Mouse (Mus musculus): ENCODE results near the gene Sbno2.

The Sbno2 gene

GRCm38 (mm10) chr10:80039559-80039979 is 65.8 kb downstream of the Sbno2 start, which contains the start of gene Polr2e:
Polr2e (minus strand) TSS chr10:80039795.
- peak; percentile 90 to 97 for DNase-seq (ENCODE audit: low spot score in 2 of 2)

DNA sequence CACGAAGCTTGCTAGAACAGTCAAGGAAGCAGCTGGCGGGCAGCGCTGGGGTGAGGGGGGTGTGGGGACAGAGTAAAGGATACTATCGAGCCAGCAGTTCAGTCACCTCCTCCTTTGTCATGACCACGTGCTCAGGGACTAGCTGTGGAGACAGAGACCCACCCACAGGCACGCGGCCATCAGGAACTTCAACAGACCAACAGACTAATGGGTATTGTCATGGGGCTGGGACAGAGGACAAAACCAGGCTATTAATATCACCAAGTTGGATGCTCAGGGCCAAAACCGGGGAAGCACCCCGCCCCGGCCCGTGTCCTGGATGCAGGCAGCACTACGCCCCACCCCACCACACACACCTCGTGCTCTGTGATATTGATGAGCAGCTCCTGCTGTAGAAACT is 68.5 kb downstream of the Sbno2 start:
- no peak for DNase-seq (ENCODE audit: low spot score in 2 of 2)

GRCm38 (mm10) chr10:80035686-80036085 is 69.7 kb downstream of the Sbno2 start:
- DNase-seq (ENCODE audit: low spot score in 2 of 2): no peak

GRCm38 (mm10) chr10:80035148-80035547 is 70.2 kb downstream of the Sbno2 start:
- no peak for DNase-seq (ENCODE audit: low spot score in 2 of 2)

GRCm38 (mm10) chr10:80033511-80034391 is 71.6 kb downstream of the Sbno2 start:
- peak in 1 of 2 experiments; percentile 37 for DNase-seq (ENCODE audit: low spot score in 2 of 2)

GRCm38 (mm10) chr10:80032799-80033480 is 72.4 kb downstream of the Sbno2 start:
- DNase-seq (ENCODE audit: low spot score in 2 of 2): peak in 1 of 2 experiments; percentile 72

DNA sequence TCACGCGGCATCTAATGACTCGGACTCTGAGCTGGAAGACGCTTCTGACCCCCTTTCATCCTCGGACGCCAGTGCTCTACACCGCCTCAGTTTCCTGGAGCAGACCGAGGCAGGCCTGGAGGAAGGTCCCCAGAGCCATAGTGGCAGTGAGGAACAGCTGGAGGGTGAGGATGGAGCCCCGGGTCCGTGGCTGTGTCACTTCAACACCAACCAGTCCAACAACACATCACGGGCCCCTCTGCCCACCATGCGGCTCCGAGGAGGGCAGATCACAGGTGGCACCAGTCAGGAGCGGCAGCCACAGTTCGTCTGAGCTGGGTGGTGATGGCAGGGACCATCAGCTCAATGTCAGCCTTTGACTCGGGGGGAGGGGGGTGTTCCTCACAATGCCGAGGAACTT is 74.6 kb downstream of the Sbno2 start:
- DNase-seq (ENCODE audit: low spot score in 2 of 2): no peak

DNA sequence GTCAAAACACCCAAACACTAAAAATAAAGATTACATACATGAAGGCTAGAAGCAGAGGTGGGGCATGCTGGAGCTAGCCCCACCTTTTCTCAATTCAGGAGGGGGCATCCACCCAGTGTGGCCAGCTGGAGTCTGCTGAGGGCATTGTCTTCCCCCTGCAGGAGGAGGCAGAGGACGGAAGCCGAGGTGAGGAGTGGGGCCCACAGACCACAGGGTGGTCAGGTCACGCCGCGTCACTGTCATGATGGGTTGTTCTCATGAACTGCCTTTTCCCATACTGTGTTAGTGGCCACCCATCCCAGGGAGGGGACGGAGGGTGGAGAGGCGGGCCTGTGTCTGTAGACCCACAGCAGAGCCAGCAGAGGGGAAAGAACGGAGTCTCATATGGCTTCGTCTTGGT is 75.2 kb downstream of the Sbno2 start:
- no peak for DNase-seq (ENCODE audit: low spot score in 2 of 2)

GRCm38 (mm10) chr10:80028521-80028846 is 76.9 kb downstream of the Sbno2 start:
- DNase-seq (ENCODE audit: low spot score in 2 of 2): no peak

DNA sequence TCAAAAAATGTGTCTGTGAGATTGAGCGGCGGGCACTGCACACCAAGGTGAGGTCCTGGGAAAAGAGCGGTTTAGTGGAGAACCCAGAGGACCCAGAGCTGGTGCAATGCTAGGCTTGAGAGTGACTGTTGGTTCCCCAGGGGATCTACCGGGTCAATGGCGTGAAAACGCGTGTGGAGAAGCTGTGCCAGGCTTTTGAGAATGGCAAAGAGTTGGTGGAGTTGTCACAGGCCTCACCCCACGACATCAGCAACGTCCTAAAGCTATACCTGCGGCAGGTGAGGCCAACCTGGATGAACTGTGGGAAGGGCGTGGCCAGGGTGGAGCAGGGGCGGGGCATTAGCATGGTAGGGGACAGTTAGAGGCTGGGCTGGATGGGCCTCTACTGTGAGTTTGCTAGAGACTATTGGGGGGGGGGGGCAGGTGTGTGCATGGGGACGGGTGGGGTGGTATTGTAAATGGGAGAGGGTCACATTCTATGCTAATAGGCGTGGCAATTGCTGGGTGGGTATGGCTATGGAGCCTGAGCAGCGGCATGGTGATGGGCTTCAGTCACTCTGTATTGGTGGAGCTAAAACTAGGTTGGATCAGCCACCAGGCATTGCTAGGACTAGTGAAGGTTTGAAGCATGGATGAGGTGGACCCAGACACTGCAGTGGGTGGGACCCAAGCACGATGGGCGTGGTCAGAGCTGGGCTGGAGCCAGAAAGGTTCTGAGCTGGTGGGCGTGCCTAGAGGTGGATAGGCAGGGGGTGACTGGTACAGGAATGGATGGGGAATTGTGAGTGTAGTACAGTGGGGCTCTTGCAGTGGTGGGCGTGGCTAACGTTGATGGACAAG is 77.5 kb downstream of the Sbno2 start:
- no peak for DNase-seq (ENCODE audit: low spot score in 2 of 2)

DNA sequence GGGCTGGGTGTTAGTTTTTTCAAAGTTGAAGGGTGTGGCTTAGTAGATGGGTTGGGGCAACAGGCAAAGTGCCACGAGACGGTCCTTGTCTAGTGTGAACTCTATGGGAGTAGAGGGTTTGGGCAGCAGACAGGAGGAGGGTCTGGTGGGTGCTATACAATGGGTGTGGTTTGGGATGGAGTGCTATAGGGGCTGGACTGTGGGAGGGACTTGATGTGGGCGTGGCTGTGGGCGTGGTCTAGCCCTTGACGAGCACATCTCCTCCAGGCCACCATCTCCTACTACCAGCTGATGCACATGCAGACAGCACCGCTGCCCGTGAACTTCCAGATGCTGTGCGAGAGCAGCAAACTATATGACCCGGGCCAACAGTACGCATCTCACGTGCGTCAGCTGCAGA is 79.5 kb downstream of the Sbno2 start:
- no peak for DNase-seq (ENCODE audit: low spot score in 2 of 2)

DNA sequence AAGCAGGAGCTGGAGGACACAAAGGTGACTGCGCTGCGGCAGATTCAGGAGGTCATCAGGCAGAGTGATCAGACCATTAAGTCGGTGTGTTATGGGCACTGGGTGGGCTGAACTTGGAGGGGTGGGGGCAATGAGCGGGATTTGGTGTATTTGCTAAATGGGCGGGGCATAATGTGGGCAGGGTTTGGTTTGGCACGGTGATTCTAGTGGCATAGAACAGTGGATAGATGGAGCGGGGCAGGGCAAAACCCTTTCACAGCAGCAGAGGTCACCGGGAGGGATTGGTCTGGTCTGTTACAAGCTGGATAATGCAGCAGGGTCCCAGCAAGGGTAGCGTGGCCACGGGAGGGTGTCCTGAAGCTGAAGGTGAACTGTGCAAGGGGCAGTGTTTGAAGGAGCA is 79.9 kb downstream of the Sbno2 start:
- no peak for DNase-seq (ENCODE audit: low spot score in 2 of 2)

- no peak for DNase-seq (ENCODE audit: low spot score in 2 of 2)
Measured at GRCm38 (mm10) chr10:80025044-80025347, 80.4 kb downstream of the Sbno2 start.

DNA sequence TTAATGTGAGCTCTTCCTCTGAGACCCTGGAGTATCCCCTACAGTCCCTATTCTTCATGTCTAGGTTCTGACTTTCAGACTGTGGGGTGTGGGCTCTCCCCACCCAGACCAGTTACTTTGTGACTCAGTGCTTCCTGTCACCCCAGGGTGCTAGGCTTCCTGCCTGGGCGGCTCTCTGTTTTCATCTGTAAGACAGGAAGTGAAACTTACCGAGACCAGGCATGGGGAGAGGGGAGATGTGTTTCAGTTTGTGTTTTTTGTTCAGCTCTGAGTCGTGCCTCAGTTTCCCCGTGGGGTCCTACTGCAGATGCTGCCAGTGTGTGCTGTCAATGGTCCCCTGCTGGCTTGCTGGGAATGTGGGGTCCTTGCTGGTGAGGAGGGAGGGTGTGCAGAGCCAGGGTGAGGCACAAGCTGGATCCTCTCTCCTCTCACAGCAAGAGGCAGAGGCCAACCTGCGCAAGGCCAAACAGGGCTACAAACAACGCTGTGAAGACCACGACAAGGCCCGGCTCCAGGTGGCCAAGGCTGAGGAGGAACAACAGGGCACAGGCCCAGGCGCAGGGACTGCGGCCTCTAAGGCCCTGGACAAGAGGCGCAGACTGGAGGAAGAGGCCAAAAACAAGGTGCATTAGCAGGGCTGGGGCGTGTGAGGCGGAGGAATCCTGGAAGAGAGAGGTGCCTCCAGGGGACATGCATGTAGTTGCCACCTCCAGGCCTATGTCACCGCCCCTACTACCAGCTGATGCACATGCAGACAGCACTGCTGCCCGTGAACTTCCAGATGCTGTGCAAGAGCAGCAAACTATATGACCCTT is 80.9 kb downstream of the Sbno2 start:
- DNase-seq (ENCODE audit: low spot score in 2 of 2): no peak

DNA sequence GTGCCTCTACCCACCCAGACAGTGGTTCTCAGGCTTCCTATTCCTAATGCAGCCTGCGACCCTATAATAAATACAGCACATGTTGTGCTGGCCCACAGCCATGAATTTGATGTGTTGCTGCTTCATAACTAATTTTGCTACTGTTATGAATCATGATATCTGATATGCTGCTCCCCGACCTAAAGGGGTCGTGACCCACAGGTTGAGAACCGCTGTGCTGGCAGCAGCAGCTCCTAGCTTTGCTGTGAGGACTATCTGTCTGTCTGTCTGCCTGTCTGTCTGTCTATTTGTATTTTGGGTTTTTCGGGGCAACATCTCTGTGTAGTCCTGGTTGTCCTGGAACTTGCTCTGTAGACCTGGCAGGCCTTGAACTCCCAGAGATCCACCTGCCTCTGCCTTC is 81.6 kb downstream of the Sbno2 start:
- no peak for DNase-seq (ENCODE audit: low spot score in 2 of 2)

DNA sequence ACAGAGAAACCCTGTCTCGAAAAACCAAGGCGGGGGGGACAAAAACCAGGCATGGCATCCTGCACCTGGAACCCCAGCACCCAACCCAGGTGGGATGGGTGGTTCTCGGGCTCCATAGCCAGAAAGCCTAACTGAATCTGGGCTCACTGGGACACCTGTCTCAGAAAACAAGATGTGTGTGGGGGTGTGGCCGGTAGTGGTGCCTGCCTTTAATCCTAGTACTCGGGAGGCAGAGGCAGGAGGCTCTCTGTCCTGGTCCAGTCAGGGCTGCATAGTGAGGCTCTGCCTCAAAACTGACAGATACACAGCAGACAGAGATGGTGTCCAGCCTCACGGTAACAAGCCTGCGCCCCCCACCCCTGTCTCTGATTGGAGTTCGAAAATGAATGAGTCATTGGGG is 82.6 kb downstream of the Sbno2 start:
- no peak for DNase-seq (ENCODE audit: low spot score in 2 of 2)

DNA sequence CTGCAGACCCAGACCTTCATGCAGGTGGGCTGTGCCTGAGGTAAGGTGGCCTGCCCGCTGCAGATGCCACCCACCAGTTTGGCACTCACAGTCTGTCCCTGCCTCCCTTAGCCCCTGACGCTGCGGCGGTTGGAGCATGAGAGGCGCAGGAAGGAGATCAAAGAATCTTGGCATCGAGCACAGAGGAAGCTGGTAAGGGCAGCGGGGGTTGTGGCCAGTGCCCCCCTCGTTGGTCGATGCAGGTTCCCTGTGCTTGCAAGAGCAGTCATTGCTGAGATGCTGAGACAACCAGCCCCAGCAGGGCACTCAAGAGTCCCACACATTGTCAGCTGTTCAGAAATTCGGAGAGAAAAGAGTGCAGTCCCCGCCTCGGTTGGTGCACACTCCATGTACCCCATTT is 83.2 kb downstream of the Sbno2 start:
- no peak for DNase-seq (ENCODE audit: low spot score in 2 of 2)

GRCm38 (mm10) chr10:80021320-80021641 is 84.1 kb downstream of the Sbno2 start:
- DNase-seq (ENCODE audit: low spot score in 2 of 2): no peak

DNA sequence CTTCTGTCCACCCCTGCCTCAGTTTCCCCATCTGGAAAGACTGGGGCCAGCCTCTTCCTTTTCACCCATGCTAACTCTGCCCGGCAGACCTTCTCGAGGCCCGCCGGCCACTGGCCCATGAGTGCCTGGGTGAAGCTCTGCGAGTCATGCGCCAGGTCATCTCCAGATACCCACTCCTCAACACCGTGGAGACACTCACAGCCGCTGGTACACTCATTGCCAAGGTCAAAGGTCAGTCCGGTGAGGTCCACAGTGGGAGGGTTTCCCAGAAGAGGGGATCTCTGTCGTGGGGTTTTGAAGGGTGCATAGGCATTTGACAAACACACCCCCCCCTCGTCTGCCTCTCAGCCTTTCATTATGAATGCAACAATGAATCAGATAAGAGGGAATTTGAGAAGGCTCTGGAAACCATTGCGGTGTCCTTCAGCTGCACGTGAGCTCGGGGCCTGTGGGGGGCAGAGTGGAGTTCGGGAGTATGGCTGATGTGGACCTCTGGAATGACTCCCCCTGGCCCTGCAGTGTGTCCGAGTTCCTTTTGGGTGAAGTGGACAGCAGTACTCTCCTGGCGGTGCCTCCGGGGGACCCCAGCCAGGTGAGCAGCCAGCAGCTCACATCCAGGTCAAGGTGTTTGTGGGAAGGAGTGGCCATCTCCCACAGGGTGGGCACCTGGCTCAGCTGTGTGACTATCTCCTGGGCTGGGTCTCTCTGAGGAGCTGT is 84.6 kb downstream of the Sbno2 start:
- DNase-seq (ENCODE audit: low spot score in 2 of 2): no peak

DNA sequence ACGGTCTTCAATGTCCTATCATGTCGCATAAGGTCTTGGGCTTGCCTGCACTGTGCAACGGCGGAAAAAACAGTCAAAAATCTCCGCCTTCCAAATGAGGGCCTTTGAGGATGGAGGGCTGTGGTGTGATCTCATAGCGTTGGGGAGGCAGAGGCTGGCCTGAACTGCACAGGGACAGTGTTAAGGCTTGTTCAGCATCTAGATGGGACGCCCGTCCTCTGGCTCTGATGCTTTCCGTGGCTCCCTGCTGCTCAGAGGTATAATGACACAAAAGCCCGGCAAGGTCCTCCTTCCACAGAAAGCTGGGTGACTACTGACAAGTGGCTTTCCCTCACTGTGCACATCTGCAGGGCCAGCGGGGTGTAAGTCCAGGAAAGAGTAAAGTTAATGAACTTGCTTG is 85.2 kb downstream of the Sbno2 start:
- no peak for DNase-seq (ENCODE audit: low spot score in 2 of 2)

DNA sequence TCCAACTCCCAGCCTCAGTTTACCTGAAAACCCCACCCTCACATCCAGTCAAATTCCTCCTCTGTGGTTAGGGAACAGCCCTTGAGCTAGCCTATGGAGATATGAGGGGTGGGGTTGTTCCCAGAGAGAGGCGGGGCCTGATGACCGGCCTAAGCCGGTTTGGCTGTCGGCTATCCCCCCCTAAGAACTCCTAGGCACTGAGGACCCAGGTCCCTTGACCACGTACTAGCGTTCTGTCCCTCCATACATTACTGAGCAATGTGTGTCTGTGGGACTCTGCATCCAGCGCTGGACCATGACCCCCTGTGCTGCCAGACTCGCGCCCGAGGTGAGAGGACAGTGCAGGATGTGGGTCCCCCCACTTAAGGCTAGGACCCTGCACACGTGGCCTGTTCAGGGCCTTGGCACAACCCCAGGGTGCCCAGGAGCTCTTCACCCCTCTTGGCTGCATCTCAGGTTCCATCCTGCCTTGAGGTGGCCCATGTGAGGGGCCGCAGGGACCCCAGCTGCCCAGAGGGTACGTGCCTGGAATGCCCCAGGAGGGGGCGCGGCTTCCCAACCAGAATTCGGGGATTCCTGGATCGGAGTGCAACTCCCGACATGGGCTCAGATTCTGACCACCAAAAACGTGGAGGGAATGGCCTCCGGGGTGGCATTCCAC is 85.8 kb downstream of the Sbno2 start:
- no peak for DNase-seq (ENCODE audit: low spot score in 2 of 2)

All from urinary bladder, adult 18-20 months (tissue).